Mouse (Mus musculus) cerebellum, adult 2 months (tissue): ENCODE results near the gene Pramef25.
"Not testable (repeated sequence)": the region's sequence is repeated elsewhere in the genome, so short reads cannot be mapped to it uniquely, and the experiment has no call there.

Experiments
- CTCF ChIP-seq: fragments of 200-500 bp; IDR thresholded peaks from 2 replicates; pipeline ENCODE4 v1.5.1; 2011; ENCODE audit warnings: low read depth, mild to moderate bottlenecking, control low read depth, low read length, moderate library complexity, borderline replicate concordance; ENCODE audit not compliant: insufficient read depth
- POLR2A ChIP-seq: fragments of 200-500 bp; IDR thresholded peaks from 2 replicates; pipeline ENCODE4 v1.6.1; 2011; ENCODE audit warnings: low read length, control low read depth, borderline replicate concordance; ENCODE audit not compliant: insufficient read depth

DNA sequence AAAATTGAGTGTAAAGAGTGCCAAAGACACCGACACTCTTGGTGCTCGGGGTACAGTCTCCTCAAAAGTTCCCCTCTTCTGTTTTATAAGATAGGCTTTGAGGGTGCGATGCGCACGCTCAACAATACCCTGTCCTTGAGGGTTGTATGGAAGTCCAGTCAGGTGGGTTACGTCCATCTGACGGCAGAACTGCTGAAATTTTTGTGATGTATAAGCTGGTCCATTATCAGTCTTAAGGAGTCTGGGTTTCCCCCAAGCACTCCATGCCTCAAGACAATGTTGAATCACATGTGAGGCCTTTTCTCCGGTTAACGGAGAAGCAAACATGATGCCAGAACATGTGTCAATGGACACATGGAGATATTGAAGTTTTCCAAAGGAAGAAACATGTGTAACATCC is 34.9 kb upstream of the Pramef25 start:
- not testable (repeated sequence) for TF ChIP-seq POLR2A, CTCF
